Mouse (Mus musculus) cerebellum, postnatal 14 days (tissue): ENCODE results near the gene Baz2a.
"Not testable (repeated sequence)": the region's sequence is repeated elsewhere in the genome, so short reads cannot be mapped to it uniquely, and the experiment has no call there.

Source experiments
- DNase-seq, 2 experiments: peaks; one replicate each; pipeline ENCODE4 v3.0.0; 2021; ENCODE audit warnings: mixed read lengths in 2 of 2

Gene Baz2a

GRCm38 (mm10) chr10:128091564-128092505 is at the start of gene Baz2a:
Baz2a (plus strand) TSS chr10:128091577.
- peak; percentile 65 to 71 for DNase-seq

GRCm38 (mm10) chr10:128041636-128042035 is 49.7 kb upstream of the Baz2a start:
- no peak for DNase-seq

- DNase-seq: no peak
Measured at GRCm38 (mm10) chr10:128042466-128042865, 48.9 kb upstream of the Baz2a start.

GRCm38 (mm10) chr10:128043041-128043835 is 48.1 kb upstream of the Baz2a start:
- no peak for DNase-seq

- DNase-seq: no peak
Measured at GRCm38 (mm10) chr10:128048157-128048556, 43.2 kb upstream of the Baz2a start.

- DNase-seq: no peak
Measured at GRCm38 (mm10) chr10:128049741-128050140, 41.6 kb upstream of the Baz2a start.

- no peak for DNase-seq
Measured at GRCm38 (mm10) chr10:128050355-128050754, 41.0 kb upstream of the Baz2a start.

- DNase-seq: no peak
Measured at GRCm38 (mm10) chr10:128051589-128051988, 39.8 kb upstream of the Baz2a start.

GRCm38 (mm10) chr10:128052136-128052535 is 39.2 kb upstream of the Baz2a start:
- DNase-seq: not testable (repeated sequence)

GRCm38 (mm10) chr10:128053001-128053400 is 38.4 kb upstream of the Baz2a start:
- no peak for DNase-seq

- no peak for DNase-seq
Measured at GRCm38 (mm10) chr10:128058184-128058583, 33.2 kb upstream of the Baz2a start.

GRCm38 (mm10) chr10:128058601-128059151 is 32.7 kb upstream of the Baz2a start, which contains the start of gene Ptges3:
Ptges3 (plus strand) TSS chr10:128058954.
- DNase-seq: peak; percentile 100

- DNase-seq: peak in 1 of 2 experiments; percentile 51
Measured at GRCm38 (mm10) chr10:128059207-128059981, 32.0 kb upstream of the Baz2a start.

- DNase-seq: no peak
Measured at GRCm38 (mm10) chr10:128061109-128061508, 30.3 kb upstream of the Baz2a start.

- no peak for DNase-seq
Measured at GRCm38 (mm10) chr10:128062221-128062989, 29.0 kb upstream of the Baz2a start.

- no peak for DNase-seq
Measured at GRCm38 (mm10) chr10:128066072-128066471, 25.3 kb upstream of the Baz2a start.

- no peak for DNase-seq
Measured at GRCm38 (mm10) chr10:128069201-128069600, 22.2 kb upstream of the Baz2a start.

- not testable (repeated sequence) for DNase-seq
Measured at GRCm38 (mm10) chr10:128070432-128070831, 20.9 kb upstream of the Baz2a start.

GRCm38 (mm10) chr10:128078269-128078668 is 13.1 kb upstream of the Baz2a start:
- not testable (repeated sequence) for DNase-seq

- peak; percentile 32 to 33 for DNase-seq
Measured at GRCm38 (mm10) chr10:128080496-128080895, 10.9 kb upstream of the Baz2a start.

- DNase-seq: peak; percentile 32 to 41
Measured at GRCm38 (mm10) chr10:128081807-128082476, 9.4 kb upstream of the Baz2a start.
